Mouse (Mus musculus) heart, embryonic 11.5 days (tissue): Measurements from ENCODE around the gene Ell2. TPM values are rescaled to one million over a fixed set of nuclear protein-coding genes. Genes with fewer than 3 reads are reported as not detected.

Experiments used
- ATAC-seq: fragments of 200-750 bp; cut with Nextera tagmentation; replicated peaks from 2 replicates; pipeline ENCODE4 v1.8.0; 2017; ENCODE audit warnings: moderate library complexity; ENCODE audit not compliant: insufficient number of reproducible peaks, low FRiP score, low TSS enrichment
- H3K27ac ChIP-seq: fragments of 300-500 bp; sonication (generic); 2 replicates; pipeline ENCODE4 v1.5.1; 2014; ENCODE audit warnings: mild to moderate bottlenecking, low read depth, low read length
- H3K27me3 ChIP-seq: fragments of 300-500 bp; sonication (generic); 2 replicates; pipeline ENCODE4 v1.6.1; 2014; ENCODE audit warnings: mild to moderate bottlenecking, low read length, mixed read lengths; ENCODE audit not compliant: control insufficient read depth, insufficient read depth
- H3K36me3 ChIP-seq: fragments of 300-500 bp; sonication (generic); 2 replicates; pipeline ENCODE4 v1.6.1; 2014; ENCODE audit warnings: mild to moderate bottlenecking, low read length, moderate library complexity, mixed read lengths; ENCODE audit not compliant: control insufficient read depth, insufficient read depth
- H3K4me1 ChIP-seq: fragments of 300-500 bp; sonication (generic); 2 replicates; pipeline ENCODE4 v1.6.1; 2014; ENCODE audit warnings: low read length; ENCODE audit not compliant: control insufficient read depth, insufficient read depth
- H3K4me2 ChIP-seq: fragments of 300-500 bp; sonication (generic); 2 replicates; pipeline ENCODE4 v1.6.1; 2014; ENCODE audit warnings: mild to moderate bottlenecking, moderate library complexity
- H3K4me3 ChIP-seq: fragments of 300-500 bp; sonication (generic); 2 replicates; pipeline ENCODE4 v1.5.1; 2014; ENCODE audit warnings: low read depth, low read length
- H3K9ac ChIP-seq: fragments of 300-500 bp; sonication (generic); 2 replicates; pipeline ENCODE4 v1.6.1; 2014; ENCODE audit warnings: mild to moderate bottlenecking, low read depth, low read length, moderate library complexity
- H3K9me3 ChIP-seq: fragments of 300-500 bp; sonication (generic); replicated peaks from 2 replicates; pipeline ENCODE4 v1.6.1; 2016; ENCODE audit warnings: low read length; ENCODE audit not compliant: control insufficient read depth
- WGBS: fragments of 180-500 bp; shearing (Covaris S2); extraction: QIAGEN DNeasy Blood & Tissue Kit; methylation state at CpG from one replicate; pipeline ENCODE4 v1.1.7; 2014; ENCODE audit not compliant: insufficient replicate concordance; 5-methylcytosine and 5-hydroxymethylcytosine counted together
- polyA plus RNA-seq: library from polyadenylated mRNA; unstranded; fragments of >200 nt; fragmentation: Nextera tagmentation; extraction: Ambion mirVana; gene quantifications from 2 replicates; pipeline ENCODE4 v1.2.1, GENCODE M21; 2014

Ell2 gene
- polyA plus RNA-seq, 1 experiment from 2014 or later = 10.4 TPM

DNA sequence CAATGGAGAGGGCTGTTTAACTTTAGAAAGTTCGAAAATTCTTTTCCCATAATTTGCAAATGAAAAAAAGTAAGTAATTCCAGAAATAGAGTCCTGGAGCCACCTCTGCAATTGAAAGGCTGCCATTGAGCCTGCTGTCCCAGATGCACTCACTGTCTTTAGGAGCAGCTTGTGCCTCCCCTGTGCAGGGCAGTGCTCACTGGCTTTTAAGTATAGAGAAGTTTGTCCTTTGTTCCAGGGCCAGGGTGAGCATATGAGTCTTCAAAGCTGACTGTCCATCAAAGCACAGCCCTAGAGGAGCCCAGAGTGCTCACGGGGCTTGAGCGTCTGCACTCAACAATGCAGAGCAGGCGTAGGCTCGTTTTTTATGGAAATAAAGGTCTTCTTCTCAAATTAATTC is 59.7 kb downstream of the Ell2 start:
- H3K4me1 ChIP-seq = no peaks in the 10 kb centered on the region
- H3K9me3 ChIP-seq = no peaks in the 10 kb centered on the region
- no peak overlapping the region for H3K4me2 ChIP-seq
- H3K9ac ChIP-seq = no peak overlapping the region
- no peaks in the 10 kb centered on the region for H3K36me3 ChIP-seq
- ATAC-seq = no peak
- WGBS = 69% methylated on average over 5 of the region's 5 CpGs
- H3K4me3 ChIP-seq = no peak overlapping the region
- no peak overlapping the region for H3K27ac ChIP-seq
- no peaks in the 10 kb centered on the region for H3K27me3 ChIP-seq

DNA sequence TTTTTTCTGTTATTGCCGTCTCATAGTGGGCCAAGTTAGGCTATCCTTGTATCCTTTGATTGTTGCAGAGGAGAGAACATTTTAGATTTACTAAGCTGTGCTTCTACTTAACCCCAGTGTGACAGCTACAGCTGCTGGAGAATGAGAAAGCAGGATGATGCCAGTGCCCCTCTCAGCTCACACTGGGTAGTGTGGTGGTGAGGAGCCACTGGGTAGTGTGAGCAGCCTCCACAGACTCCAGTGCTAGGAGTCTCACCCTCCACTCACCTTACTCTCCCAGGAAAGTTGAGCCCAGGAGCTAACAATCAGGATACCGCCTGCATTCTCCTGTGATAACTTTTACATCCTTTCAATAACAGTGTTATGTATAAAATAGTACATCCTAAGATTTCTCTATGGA is 60.4 kb downstream of the Ell2 start:
- H3K9me3 ChIP-seq = no peaks in the 10 kb centered on the region
- ATAC-seq = no peak
- H3K9ac ChIP-seq = no peak overlapping the region
- no peak overlapping the region for H3K4me3 ChIP-seq
- H3K4me2 ChIP-seq = no peak overlapping the region
- 81% methylated on average over 2 of the region's 2 CpGs for WGBS
- H3K4me1 ChIP-seq = no peaks in the 10 kb centered on the region
- H3K36me3 ChIP-seq = no peaks in the 10 kb centered on the region
- H3K27ac ChIP-seq = no peak overlapping the region
- H3K27me3 ChIP-seq = no peaks in the 10 kb centered on the region

DNA sequence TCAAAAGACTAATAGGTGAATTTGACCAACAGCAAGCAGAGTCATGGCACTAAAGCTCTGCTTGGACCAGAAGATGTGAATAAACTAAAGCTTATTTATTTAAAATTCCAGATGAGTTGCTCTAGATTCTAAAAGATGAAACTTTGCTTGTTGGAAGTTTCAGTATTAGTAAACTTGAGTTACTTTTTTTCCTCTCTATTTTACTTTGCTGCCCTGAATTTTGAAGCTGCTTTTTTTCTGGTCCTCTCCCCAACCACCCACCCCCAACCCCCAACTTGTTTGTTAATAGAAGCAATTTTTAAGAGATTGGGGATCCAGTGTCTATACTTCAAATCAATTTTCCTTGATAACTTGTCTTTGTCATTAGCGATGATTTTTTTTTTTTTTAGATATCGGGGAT is 64.2 kb downstream of the Ell2 start:
- no peak overlapping the region for H3K9ac ChIP-seq
- 94% methylated on average over 2 of the region's 2 CpGs for WGBS

DNA sequence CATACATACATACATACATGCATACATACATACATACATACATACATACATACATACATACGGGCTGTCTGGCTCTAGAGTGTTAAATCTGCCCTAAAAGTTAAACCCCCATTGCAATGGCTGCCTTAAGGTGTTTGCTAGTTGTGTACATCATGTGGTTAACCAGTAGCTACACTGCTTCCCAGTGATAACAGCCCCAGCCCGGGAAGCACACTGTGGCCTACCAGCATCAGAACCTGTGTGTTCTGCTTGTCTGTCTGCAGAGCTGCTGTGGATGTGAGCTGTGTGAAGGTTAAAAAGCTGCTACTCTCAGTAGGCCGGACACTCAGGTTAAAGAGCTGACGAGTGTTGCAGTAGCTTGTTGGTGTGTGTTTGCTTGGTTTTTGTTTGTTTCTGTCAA is 64.8 kb downstream of the Ell2 start:
- H3K4me2 ChIP-seq = no peak overlapping the region
- no peaks in the 10 kb centered on the region for H3K27me3 ChIP-seq
- no peak for ATAC-seq

More for the DNA sequence above, 64.2 kb downstream of the Ell2 start:
- Histone ChIP-seq H3K4me3 (no peak overlapping the region), H3K27ac (no peak overlapping the region), H3K27me3 (no peaks in the 10 kb centered on the region), H3K4me1 (no peaks in the 10 kb centered on the region), H3K36me3 (no peaks in the 10 kb centered on the region), H3K9me3 (no peaks in the 10 kb centered on the region), H3K4me2 (no peak overlapping the region)
- no peak for ATAC-seq

DNA sequence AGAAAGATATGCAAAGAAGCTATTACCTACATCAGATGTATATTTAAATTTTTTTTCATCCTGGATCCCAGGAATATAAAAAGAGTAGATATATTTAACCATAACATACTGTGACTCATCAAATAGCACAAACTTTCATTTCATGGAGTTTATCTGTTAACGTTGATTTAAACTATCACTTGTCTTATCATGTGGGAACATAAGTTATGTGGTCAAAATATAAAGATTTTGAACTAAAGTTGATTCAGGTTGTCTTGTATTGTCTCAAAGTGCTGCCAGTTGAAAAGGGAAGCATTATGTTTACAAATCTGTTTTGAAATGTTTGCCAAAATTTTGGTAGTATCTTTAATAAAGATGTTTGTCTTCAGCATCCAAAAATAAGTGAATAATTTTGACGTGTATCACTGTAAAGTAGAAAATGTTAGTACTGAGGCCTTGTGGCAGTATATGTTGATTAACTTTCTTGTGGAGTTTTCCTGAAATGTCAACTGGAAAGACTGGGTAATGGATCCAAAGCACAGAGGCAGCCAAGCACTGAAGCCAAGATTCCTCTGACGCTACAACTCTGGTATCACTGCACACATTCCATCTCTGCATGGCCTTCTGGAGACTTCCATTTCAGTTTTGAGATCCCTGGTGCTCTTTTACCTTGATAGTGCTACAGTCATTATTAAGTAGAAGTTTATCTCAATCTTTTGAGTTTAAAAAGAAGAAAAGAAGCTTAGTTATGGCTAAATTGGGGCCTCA is 65.6 kb downstream of the Ell2 start:
- no peaks in the 10 kb centered on the region for H3K27me3 ChIP-seq
- no peak for ATAC-seq
- no peaks in the 10 kb centered on the region for H3K9me3 ChIP-seq
- H3K27ac ChIP-seq = no peak overlapping the region
- H3K4me1 ChIP-seq = no peaks in the 10 kb centered on the region
- WGBS = 83% methylated on average over 3 of the region's 3 CpGs
- H3K36me3 ChIP-seq = no peaks in the 10 kb centered on the region
- no peak overlapping the region for H3K9ac ChIP-seq
- H3K4me3 ChIP-seq = no peak overlapping the region
- H3K4me2 ChIP-seq = no peak overlapping the region

More for the DNA sequence above, 64.8 kb downstream of the Ell2 start:
- no peak overlapping the region for H3K4me3 ChIP-seq
- no peak overlapping the region for H3K9ac ChIP-seq
- H3K36me3 ChIP-seq = no peaks in the 10 kb centered on the region
- 78% methylated on average over 4 of the region's 4 CpGs for WGBS
- H3K27ac ChIP-seq = no peak overlapping the region
- no peaks in the 10 kb centered on the region for H3K4me1 ChIP-seq
- H3K9me3 ChIP-seq = no peaks in the 10 kb centered on the region

DNA sequence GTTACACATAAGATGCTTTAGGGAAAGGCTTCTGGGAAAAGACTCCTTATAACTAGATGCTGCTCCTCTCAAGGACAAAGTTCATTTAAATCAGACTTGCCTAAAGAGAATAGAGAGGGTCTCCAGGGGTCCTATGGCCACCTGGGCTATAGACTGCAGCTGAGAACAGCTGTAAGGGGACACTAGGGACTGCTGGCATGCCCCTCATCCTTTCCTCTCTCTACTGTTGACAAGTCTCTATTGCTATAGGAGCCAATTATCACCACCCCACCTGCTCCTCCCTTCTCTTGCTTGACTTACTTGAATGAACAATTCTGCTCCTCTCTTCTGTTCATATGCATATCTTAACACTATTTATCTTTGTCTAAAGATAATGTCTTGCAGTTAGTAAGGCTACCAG is 69.4 kb downstream of the Ell2 start:
- Histone ChIP-seq H3K9me3 (no peaks in the 10 kb centered on the region), H3K9ac (no peak overlapping the region), H3K36me3 (no peaks in the 10 kb centered on the region), H3K27me3 (no peaks in the 10 kb centered on the region), H3K4me2 (no peak overlapping the region), H3K4me3 (no peak overlapping the region), H3K4me1 (no peaks in the 10 kb centered on the region), H3K27ac (no peak overlapping the region)
- ATAC-seq = no peak

DNA sequence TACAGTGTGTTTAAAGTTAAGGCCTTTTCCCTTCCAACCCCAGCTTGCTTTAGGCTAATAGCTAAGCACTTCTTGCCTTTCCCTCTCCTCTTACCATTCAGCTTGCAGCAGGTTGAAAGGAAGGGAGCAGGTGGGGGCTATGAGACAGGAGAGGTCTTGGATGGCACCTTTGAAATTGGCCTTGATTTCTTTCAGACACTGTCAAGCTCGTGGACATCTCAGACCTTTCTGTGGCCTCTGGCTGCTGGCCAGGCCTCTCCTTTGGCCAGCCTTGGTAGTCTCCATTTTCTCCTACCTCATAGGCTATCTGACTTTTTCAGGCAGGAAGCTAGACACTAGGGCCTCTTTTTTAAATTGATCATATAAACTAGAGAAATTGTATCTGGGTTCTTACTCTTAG is 70.1 kb downstream of the Ell2 start:
- no peak for ATAC-seq
- no peak overlapping the region for H3K9ac ChIP-seq
- WGBS = 71% methylated on average over 1 of the region's 1 CpGs

DNA sequence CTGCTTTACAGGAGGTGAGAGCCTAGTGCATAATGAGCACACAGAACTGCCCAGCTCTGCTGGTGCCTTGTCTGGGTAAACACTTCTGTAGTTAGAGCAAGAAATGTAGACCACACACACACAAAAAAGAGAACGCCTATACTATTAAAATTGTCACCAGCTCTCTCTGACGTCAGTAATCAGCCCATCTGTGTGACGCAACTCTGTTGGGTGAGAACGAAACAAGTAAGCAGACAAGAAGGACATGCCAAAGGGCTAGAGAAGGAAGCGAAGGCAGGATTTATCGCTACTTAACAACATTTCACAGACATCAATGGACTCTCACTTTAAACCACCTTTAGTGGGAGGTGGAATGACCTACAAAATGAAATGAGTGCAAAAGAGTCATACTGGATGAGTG is 71.6 kb downstream of the Ell2 start:
- H3K36me3 ChIP-seq = no peaks in the 10 kb centered on the region
- H3K9me3 ChIP-seq = no peaks in the 10 kb centered on the region
- H3K27me3 ChIP-seq = no peaks in the 10 kb centered on the region
- no peak overlapping the region for H3K4me2 ChIP-seq
- H3K4me3 ChIP-seq = no peak overlapping the region
- no peak overlapping the region for H3K9ac ChIP-seq
- H3K4me1 ChIP-seq = no peaks in the 10 kb centered on the region
- 77% methylated on average over 6 of the region's 6 CpGs for whole genome bisulfite sequencing
- no peak for ATAC-seq
- no peak overlapping the region for H3K27ac ChIP-seq

More for the DNA sequence above, 70.1 kb downstream of the Ell2 start:
- H3K27me3 ChIP-seq = no peaks in the 10 kb centered on the region
- H3K36me3 ChIP-seq = no peaks in the 10 kb centered on the region
- H3K9me3 ChIP-seq = no peaks in the 10 kb centered on the region
- H3K27ac ChIP-seq = no peak overlapping the region
- no peak overlapping the region for H3K4me3 ChIP-seq
- H3K4me2 ChIP-seq = no peak overlapping the region
- no peaks in the 10 kb centered on the region for H3K4me1 ChIP-seq

DNA sequence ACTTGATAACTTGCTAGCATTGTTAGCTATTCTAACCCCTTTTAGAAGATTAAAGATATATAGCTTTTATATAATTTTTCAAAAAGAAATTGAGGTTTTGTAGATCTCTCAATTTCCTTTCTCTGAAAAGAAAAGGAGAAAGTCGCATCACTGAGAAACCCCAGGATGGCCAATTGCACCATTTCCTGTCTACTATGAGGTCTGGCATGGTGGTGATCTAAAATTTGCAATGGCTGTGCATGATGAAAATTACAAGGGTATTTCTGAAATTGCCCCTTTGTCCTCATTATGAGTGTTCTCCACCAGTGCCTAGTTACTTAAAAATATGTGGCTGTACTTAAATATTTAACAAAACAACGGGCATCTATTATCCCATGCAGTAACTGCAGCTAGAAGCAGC is 72.6 kb downstream of the Ell2 start:
- no peaks in the 10 kb centered on the region for H3K4me1 ChIP-seq
- ATAC-seq = no peak
- H3K4me3 ChIP-seq = no peak overlapping the region
- H3K9me3 ChIP-seq = no peaks in the 10 kb centered on the region
- H3K27me3 ChIP-seq = no peaks in the 10 kb centered on the region
- H3K4me2 ChIP-seq = no peak overlapping the region
- 89% methylated on average over 2 of the region's 2 CpGs for WGBS
- no peaks in the 10 kb centered on the region for H3K36me3 ChIP-seq
- H3K27ac ChIP-seq = no peak overlapping the region
- H3K9ac ChIP-seq = no peak overlapping the region
